Mouse (Mus musculus) hindbrain, embryonic 12.5 days (tissue): ENCODE results near the gene Btbd2. TPM values are rescaled to one million over a fixed set of nuclear protein-coding genes. Genes with fewer than 3 reads are reported as not detected.

Source experiments
- ATAC-seq: fragments of 200-750 bp; cut with Nextera tagmentation; 2 replicates; pipeline ENCODE4 v1.8.0; 2017; ENCODE audit warnings: moderate TSS enrichment; ENCODE audit not compliant: low FRiP score
- H3K27ac ChIP-seq: fragments of 300-500 bp; sonication (generic); 2 replicates; pipeline ENCODE4 v1.5.1; 2016; ENCODE audit warnings: mild to moderate bottlenecking
- H3K27me3 ChIP-seq: fragments of 300-500 bp; sonication (generic); 2 replicates; pipeline ENCODE4 v1.6.1; 2016; ENCODE audit warnings: mild to moderate bottlenecking
- H3K36me3 ChIP-seq: fragments of 300-500 bp; sonication (generic); 2 replicates; pipeline ENCODE4 v1.6.1; 2016; ENCODE audit warnings: mild to moderate bottlenecking
- H3K4me1 ChIP-seq: fragments of 300-500 bp; sonication (generic); 2 replicates; pipeline ENCODE4 v1.6.1; 2016
- H3K4me2 ChIP-seq: fragments of 300-500 bp; sonication (generic); replicated peaks from 2 replicates; pipeline ENCODE4 v1.6.1; 2016; ENCODE audit warnings: mild to moderate bottlenecking
- H3K4me3 ChIP-seq: fragments of 300-500 bp; sonication (generic); 2 replicates; pipeline ENCODE4 v1.5.1; 2016; ENCODE audit warnings: mild to moderate bottlenecking
- H3K9ac ChIP-seq: fragments of 300-500 bp; sonication (generic); 2 replicates; pipeline ENCODE4 v1.6.1; 2016; ENCODE audit warnings: mild to moderate bottlenecking, moderate library complexity
- H3K9me3 ChIP-seq: fragments of 300-500 bp; sonication (generic); replicated peaks from 2 replicates; pipeline ENCODE4 v1.6.1; 2016; ENCODE audit warnings: mild to moderate bottlenecking
- WGBS: fragments of 180-500 bp; shearing (Covaris S2); methylation state at CpG from one replicate; pipeline ENCODE4 v1.1.7; 2016; 5-methylcytosine and 5-hydroxymethylcytosine counted together
- polyA plus RNA-seq: library from polyadenylated mRNA; unstranded; fragments of >200 nt; fragmentation: Nextera tagmentation; extraction: Ambion mirVana; gene quantifications from 2 replicates; pipeline ENCODE4 v1.2.1, GENCODE M21; 2016

Gene Btbd2
- polyA plus RNA-seq, 1 experiment from 2014 or later, result 96.4 TPM

DNA sequence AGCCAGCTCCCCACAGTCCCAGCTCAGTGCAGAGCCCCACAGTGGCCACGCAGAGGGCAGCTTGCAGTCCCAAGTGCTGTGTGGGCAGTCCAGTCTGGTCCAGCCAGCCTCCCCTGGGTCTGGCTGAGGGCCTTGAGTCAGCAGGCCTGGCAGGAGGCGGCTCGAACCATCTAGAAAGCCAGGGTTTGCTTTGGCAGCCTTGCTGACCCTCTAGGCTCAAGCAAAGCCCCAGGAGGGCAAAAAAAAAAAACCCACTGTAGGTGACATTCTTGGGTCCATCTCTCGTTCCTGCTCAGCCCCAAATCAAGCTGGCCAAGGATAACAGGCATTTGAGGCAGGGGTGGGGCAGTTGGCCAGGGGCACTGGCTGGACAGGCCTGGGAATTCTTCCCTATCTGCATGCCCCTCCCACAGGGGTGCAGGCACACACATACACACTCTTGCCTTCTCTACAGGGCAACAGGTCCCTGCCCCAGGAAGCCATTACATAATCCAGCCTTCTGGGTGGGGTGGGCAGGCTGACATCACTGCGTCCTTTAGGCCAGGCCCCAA lies 17.4 kb upstream of the Btbd2 start:
- no peaks in the 10 kb centered on the region for H3K9me3 ChIP-seq
- H3K36me3 ChIP-seq, result peaks cover 26% of the 10 kb centered on the region
- peak overlapping the region; percentile 72 for H3K4me3 ChIP-seq
- peak overlapping the region; percentile 96 for H3K4me2 ChIP-seq
- H3K4me1 ChIP-seq, result peaks cover 61% of the 10 kb centered on the region
- H3K27me3 ChIP-seq, result no peaks in the 10 kb centered on the region
- peak overlapping the region; percentile 97 for H3K9ac ChIP-seq
- 66% methylated on average over 5 of the region's 5 CpGs for WGBS
- no peak for ATAC-seq
- 0 out of 2 replicates have a peak overlapping the region, but pooled peaks have one; percentile 85 for H3K27ac ChIP-seq

DNA sequence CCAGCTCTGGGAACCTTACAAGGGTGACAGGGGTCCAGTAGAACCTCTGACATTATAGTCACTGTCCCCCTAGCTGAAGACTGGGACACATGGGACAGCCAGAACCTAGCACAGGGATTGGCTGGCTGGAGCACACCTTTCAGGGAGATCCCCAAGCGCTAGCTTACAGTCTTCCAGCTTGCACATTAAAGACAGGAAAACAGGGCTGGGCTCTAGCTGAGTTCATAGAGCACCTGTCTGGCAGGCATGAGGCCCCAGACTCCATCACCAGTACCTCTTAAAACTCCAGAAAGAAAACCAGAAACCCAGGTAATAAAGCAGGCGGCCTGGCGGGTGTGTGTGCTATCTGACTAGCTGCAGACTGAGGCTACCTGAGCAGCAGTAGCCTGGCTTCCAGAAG lies 16.8 kb upstream of the Btbd2 start:
- H3K9me3 ChIP-seq, result no peaks in the 10 kb centered on the region
- ATAC-seq, result no peak
- H3K27me3 ChIP-seq, result no peaks in the 10 kb centered on the region
- H3K36me3 ChIP-seq, result peaks cover 32% of the 10 kb centered on the region
- H3K4me2 ChIP-seq, result peak overlapping the region; percentile 96
- H3K4me3 ChIP-seq, result peak overlapping the region; percentile 72; the same call in 1 of the 2 replicates
- H3K27ac ChIP-seq, result no peak overlapping the region
- 94% methylated on average over 3 of the region's 3 CpGs for WGBS
- peak overlapping the region; percentile 97 for H3K9ac ChIP-seq
- H3K4me1 ChIP-seq, result peaks cover 55% of the 10 kb centered on the region

DNA sequence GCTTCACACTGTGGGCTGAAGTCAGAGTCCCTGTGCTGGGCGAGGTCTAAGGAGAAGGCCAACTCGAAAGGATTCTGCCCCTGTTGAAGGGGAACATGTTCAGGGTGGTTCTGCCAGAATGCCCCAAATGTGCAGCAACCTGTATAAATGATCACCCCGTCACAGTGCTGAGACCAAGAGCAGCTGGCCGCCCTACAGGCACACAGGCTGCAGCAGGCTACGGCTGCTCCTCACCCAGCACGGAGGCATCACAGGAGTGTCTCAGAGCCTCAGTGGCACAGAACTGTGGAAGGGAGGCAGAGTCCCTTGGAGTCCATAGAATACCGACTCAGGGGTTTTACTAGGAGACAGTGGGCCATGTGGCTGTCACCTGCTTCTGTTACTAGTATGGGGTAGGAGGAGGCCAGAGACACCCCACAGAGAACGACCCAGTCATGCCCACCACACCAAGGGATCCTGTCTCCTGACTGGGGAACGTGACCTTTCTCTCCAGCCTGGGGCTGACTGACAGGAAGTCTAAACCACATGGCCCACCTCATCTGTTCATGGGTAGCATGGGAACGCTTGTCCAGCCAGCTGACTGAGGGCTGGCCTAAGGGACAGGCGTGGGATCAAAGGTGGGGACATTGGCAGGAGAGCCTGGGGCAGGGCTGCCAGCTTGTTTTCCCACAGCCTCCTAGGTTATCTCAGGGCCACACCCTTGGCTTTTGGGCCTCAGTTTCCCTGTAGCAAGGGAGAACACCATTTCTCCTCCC lies 15.2 kb upstream of the Btbd2 start:
- Histone ChIP-seq H3K4me3 (0 out of 2 replicates have a peak overlapping the region, but pooled peaks have one; percentile 2), H3K4me1 (peaks cover 39% of the 10 kb centered on the region), H3K4me2 (no peak overlapping the region), H3K27ac (no peak overlapping the region), H3K27me3 (no peaks in the 10 kb centered on the region), H3K36me3 (peaks cover 48% of the 10 kb centered on the region), H3K9ac (peak overlapping the region; percentile 33; the same call in 1 of the 2 replicates), H3K9me3 (no peaks in the 10 kb centered on the region)
- WGBS, result 74% methylated on average over 11 of the region's 11 CpGs
- ATAC-seq, result no peak

DNA sequence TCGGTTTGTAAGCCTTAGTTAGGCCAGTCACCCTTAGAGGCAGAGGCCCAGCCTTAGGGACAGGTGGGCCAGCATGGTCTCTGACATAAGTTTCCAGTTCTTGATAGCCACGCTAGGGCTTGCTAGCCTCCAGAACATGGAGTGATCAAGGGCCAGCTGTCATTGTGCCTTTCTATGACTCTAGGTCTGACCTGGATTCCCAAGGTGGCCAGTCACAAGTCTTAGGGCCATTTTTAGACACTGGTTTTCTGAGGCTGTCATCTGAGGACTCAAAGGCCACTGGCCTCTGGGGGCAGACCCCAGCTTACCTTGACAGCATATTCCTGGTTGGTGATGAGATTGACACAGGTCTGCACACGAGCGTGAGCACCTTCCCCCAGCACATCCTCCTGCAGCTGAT lies 14.4 kb upstream of the Btbd2 start:
- peaks cover 56% of the 10 kb centered on the region for H3K36me3 ChIP-seq
- H3K9ac ChIP-seq, result no peak overlapping the region
- peaks cover 34% of the 10 kb centered on the region for H3K4me1 ChIP-seq
- no peak overlapping the region for H3K27ac ChIP-seq
- ATAC-seq, result no peak
- no peaks in the 10 kb centered on the region for H3K9me3 ChIP-seq
- H3K4me3 ChIP-seq, result no peak overlapping the region
- no peaks in the 10 kb centered on the region for H3K27me3 ChIP-seq
- 97% methylated on average over 4 of the region's 4 CpGs for WGBS
- H3K4me2 ChIP-seq, result no peak overlapping the region

DNA sequence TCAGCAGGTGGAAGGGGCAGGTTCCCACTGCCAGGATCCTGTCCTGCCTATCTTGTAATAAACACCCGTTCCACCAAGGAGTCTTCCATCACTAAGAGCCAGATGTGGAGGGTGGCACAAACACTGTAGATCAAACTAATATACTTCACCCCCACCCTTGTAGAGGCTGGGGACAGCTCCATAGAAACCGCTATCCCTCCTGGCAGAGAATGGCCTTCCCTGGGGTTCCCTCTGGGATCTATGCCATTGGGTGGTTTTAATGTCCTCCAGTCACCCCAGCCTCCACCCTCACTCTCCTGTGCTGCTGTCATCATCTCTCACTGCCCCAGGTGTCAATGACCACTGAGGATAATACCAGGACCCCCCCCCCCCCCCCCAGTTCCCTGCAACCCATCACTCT lies 13.7 kb upstream of the Btbd2 start:
- Histone ChIP-seq H3K4me1 (peaks cover 39% of the 10 kb centered on the region), H3K9ac (no peak overlapping the region), H3K27ac (no peak overlapping the region), H3K9me3 (no peaks in the 10 kb centered on the region), H3K4me3 (no peak overlapping the region), H3K27me3 (no peaks in the 10 kb centered on the region), H3K4me2 (no peak overlapping the region), H3K36me3 (peaks cover 63% of the 10 kb centered on the region)
- 88% methylated on average over 2 of the region's 2 CpGs for WGBS
- no peak for ATAC-seq

DNA sequence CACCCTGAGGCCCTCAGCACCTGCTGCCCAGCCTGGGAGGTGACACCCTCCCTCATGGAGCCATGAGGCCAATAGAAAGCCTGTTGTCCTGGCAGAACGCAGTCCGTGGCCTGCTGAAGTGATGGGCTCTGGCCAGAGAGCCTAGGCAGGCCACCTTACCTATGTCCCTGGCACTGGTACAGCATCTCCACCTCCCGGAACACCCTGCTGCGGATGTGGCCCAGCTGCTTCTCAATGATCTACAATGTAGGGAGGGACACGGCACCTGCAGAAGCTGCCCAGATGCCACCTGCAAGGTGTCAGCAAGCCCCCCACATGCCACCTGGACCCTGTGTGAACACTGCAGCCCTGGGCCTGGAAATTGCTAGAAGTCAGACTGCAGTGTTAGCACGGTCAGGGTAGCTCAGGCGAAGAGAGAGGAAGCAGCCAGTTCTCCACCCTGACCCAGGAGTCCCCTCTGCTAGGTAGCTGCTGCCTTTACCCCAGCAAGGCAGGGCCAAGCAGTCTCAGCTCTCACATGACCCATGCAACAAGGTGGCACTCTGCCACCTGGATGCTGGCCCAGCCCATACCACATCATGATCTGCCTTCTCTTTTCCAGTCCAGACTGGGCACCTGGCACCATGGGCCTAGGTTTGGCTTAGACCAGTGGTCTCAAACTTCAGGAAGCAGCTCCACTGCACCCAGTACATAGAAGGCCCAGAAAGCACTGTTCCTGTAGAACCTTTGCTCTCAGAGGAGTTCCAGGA lies 13.0 kb upstream of the Btbd2 start:
- H3K4me1 ChIP-seq, result peaks cover 41% of the 10 kb centered on the region
- ATAC-seq, result no peak
- H3K9ac ChIP-seq, result no peak overlapping the region
- no peak overlapping the region for H3K4me2 ChIP-seq
- no peak overlapping the region for H3K4me3 ChIP-seq
- H3K27me3 ChIP-seq, result no peaks in the 10 kb centered on the region
- 98% methylated on average over 7 of the region's 7 CpGs for WGBS
- H3K36me3 ChIP-seq, result peaks cover 67% of the 10 kb centered on the region
- no peak overlapping the region for H3K27ac ChIP-seq
- H3K9me3 ChIP-seq, result no peaks in the 10 kb centered on the region

DNA sequence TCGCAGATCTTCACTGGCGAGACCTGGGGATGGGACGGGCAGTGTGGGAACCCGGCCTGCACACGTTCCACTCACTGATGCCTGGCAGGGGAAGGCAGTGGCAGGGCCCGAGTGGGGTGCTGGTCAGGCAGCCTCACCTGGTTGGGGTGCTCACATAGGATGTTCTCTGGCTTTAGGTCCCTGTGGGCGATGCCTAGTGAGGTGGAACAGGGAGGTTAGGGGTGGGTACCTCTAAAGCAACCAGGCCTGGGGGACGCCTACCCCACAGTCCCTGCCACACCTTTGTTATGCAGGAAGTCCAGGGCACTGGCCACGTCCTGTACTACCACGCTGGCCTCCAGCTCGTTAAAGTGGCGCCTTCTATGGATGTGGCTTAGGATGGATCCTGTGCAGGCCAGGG lies 12.1 kb upstream of the Btbd2 start:
- peaks cover 37% of the 10 kb centered on the region for H3K4me1 ChIP-seq
- no peak overlapping the region for H3K4me3 ChIP-seq
- ATAC-seq, result no peak
- no peaks in the 10 kb centered on the region for H3K27me3 ChIP-seq
- no peak overlapping the region for H3K27ac ChIP-seq
- 89% methylated on average over 12 of the region's 12 CpGs for WGBS
- H3K36me3 ChIP-seq, result peaks cover 67% of the 10 kb centered on the region
- no peaks in the 10 kb centered on the region for H3K9me3 ChIP-seq
- H3K4me2 ChIP-seq, result no peak overlapping the region
- no peak overlapping the region for H3K9ac ChIP-seq

DNA sequence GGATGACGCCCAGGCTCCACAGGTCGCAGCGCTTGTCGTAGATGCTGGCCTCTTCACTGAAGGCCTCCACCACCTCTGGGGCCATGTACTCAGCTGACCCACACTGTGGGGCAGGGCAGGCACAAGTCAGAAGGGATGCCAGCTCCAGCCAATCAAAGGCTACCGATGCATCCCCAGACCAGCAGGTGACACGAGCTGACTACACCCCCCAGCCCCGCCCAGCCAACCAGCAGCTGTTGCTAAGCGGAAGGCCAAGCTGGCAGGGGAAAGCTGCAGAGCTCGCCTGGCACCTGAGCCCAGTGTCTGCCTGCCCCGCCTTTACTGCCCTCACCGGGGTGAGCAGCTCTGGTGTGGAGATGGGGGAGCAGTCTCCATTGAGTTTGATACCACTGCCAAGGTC lies 11.7 kb upstream of the Btbd2 start:
- no peak overlapping the region for H3K4me3 ChIP-seq
- H3K4me1 ChIP-seq, result peaks cover 37% of the 10 kb centered on the region
- no peaks in the 10 kb centered on the region for H3K27me3 ChIP-seq
- H3K4me2 ChIP-seq, result no peak overlapping the region
- WGBS, result 85% methylated on average over 11 of the region's 11 CpGs
- H3K36me3 ChIP-seq, result peaks cover 67% of the 10 kb centered on the region
- H3K27ac ChIP-seq, result no peak overlapping the region
- H3K9me3 ChIP-seq, result no peaks in the 10 kb centered on the region
- no peak for ATAC-seq
- H3K9ac ChIP-seq, result no peak overlapping the region

DNA sequence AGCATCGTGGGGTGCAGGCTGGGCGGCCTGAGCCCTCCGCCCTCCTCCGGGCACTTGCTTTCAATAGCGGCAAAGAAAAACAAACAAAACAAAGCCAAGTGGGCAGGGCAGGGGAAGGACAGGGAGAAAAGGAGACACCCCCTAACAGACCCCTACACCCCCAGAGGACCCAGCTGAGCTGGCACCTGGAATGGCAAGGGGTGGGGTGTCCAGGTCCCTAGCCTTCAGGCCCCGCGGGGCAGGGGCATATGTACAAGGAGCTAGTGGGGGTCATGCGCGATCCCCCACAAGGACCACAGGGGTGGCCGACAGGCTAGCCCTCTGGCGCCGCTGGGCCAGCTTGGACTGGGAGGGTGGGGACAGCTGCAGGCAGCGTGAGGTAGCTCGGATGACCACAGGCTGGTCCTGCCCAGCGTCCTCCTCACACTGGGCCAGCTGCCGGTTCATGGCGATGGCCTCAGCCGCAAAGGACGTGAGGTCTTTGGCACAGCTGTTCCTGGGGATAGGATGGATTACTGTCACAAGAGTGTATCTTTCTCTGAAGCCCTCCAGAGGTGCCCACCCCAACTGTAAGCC lies 10.1 kb upstream of the Btbd2 start:
- 89% methylated on average over 19 of the region's 19 CpGs for WGBS
- H3K4me1 ChIP-seq, result peaks cover 25% of the 10 kb centered on the region
- H3K27me3 ChIP-seq, result no peaks in the 10 kb centered on the region
- no peak overlapping the region for H3K27ac ChIP-seq
- H3K9ac ChIP-seq, result no peak overlapping the region
- no peak overlapping the region for H3K4me2 ChIP-seq
- peaks cover 65% of the 10 kb centered on the region for H3K36me3 ChIP-seq
- H3K4me3 ChIP-seq, result no peak overlapping the region
- ATAC-seq, result no peak
- no peaks in the 10 kb centered on the region for H3K9me3 ChIP-seq

DNA sequence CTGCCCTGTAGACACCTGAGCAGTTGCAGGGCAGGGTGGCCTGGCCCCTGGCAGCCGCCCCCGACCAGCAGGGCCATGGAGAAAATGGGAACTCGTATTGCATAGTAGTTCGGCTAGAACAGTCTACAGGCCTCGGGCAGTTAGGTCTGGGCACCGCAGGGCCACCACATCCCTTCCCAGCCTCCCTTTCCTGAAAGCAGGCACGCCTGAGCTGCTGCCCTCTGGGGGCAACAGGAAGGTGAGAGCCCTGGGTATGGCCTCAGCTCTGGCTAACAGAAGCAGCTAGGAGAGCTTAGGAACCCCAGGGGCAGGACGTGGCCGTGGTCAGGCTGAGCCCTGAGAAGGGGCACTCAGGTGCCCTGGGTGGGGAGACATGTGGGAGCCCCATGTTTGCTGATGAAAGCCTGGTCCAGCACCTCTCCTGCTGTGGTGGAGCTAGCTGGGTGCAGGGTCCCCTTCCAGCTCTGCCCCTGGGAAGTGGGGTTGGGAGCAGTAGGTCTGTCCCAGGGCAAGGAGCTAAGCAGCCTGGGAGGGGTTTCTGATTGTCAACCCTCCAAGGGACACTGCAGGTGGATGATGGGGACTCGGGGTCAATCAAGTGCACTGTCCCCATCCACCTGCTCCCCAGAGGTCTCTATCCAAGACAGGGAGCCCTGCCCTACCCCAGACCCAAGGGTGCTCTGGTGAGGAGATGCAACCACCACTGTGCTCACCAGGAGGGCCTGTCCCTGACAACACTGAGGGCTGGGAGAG lies 9.3 kb upstream of the Btbd2 start:
- peaks cover 58% of the 10 kb centered on the region for H3K36me3 ChIP-seq
- H3K4me2 ChIP-seq, result no peak overlapping the region
- H3K9ac ChIP-seq, result no peak overlapping the region
- no peak overlapping the region for H3K27ac ChIP-seq
- H3K4me1 ChIP-seq, result peaks cover 25% of the 10 kb centered on the region
- no peaks in the 10 kb centered on the region for H3K27me3 ChIP-seq
- ATAC-seq, result no peak
- WGBS, result 75% methylated on average over 10 of the region's 10 CpGs
- H3K4me3 ChIP-seq, result no peak overlapping the region
- H3K9me3 ChIP-seq, result no peaks in the 10 kb centered on the region

DNA sequence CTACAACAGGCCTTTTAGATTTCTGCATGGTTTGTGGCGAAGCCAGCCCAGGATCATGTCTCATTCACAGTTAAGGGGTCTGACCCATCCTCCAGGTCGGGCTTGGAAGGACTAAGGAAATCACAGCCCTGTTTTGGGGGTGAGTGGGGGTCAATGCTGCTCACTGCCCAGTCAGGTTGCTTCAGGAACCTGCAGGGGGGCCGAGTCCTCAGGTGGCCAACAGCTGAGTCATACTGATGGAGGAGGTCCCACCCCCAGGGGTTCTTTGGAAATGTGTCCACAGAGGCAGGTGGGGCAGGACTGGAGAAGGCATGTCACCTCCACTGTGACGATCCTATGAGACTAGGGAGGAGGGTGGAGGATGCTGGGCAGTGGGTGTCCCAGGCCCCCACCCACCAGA lies 8.6 kb upstream of the Btbd2 start:
- Histone ChIP-seq H3K27me3 (no peaks in the 10 kb centered on the region), H3K4me2 (no peak overlapping the region)

DNA sequence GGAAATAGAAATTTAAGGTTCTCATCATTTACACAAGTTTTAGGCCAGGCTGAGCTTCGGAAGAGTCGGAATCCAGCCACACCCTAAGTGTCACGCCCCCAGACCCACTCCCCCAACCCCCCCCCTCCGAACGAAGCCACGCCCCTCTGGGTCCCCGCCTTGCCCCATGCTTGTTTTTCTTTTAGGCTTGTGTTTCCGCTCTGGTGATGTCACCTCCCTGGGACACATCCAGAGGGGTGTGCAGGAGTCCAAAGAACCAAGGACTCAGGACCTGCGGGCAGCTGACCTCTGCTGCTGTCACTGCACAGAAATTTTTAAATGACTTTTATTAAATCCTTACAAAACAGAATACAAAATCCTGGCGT lies 8.1 kb upstream of the Btbd2 start:
- H3K9me3 ChIP-seq, result no peaks in the 10 kb centered on the region
- H3K27ac ChIP-seq, result no peak overlapping the region
- no peaks in the 10 kb centered on the region for H3K27me3 ChIP-seq
- no peak overlapping the region for H3K9ac ChIP-seq
- no peak overlapping the region for H3K4me3 ChIP-seq
- H3K4me2 ChIP-seq, result no peak overlapping the region
- 15% methylated on average over 10 of the region's 10 CpGs for WGBS
- peaks cover 25% of the 10 kb centered on the region for H3K4me1 ChIP-seq
- no peak for ATAC-seq
- peaks cover 48% of the 10 kb centered on the region for H3K36me3 ChIP-seq

More for the DNA sequence above, 8.6 kb upstream of the Btbd2 start:
- H3K36me3 ChIP-seq, result peaks cover 51% of the 10 kb centered on the region
- H3K4me1 ChIP-seq, result peaks cover 25% of the 10 kb centered on the region
- WGBS, result 64% methylated on average over 4 of the region's 4 CpGs
- ATAC-seq, result no peak
- no peak overlapping the region for H3K9ac ChIP-seq
- H3K9me3 ChIP-seq, result no peaks in the 10 kb centered on the region
- no peak overlapping the region for H3K4me3 ChIP-seq
- no peak overlapping the region for H3K27ac ChIP-seq
